Mouse (Mus musculus) urinary bladder, postnatal 25 days (tissue): Measurements from ENCODE around the gene Atp6v1d.

ENCODE experiments used
- DNase-seq: peaks from one replicate; pipeline ENCODE4 v3.0.0; 2022; ENCODE audit warnings: low spot score

Atp6v1d gene

DNA sequence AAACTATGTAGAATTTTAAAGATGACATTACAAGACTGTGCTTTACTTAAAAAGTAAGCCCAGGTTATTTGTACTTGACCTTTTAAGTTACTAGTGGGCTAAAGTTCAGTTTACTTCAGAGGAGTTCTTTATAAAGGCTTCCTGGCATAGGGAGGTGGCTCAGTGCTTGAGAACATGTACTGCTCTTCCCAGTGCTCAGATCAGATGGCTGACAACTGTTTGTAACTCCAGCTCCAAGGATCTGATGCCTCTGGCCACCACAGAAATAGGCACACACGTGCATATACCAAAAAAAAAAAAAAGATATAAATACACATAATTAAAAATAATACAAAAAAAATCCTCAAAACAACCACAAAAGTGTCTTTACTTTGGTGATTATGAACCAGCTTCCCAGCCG is 70.6 kb downstream of the Atp6v1d start:
- DNase-seq = no peak
